Mouse (Mus musculus) hindbrain, embryonic 13.5 days (tissue): ENCODE data around the gene Dnmt1. TPM values are rescaled to one million over a fixed set of nuclear protein-coding genes. Genes with fewer than 3 reads are reported as not detected.

Experiments used
- ATAC-seq: fragments of 200-750 bp; cut with Nextera tagmentation; 2 replicates; pipeline ENCODE4 v1.8.0; 2017; ENCODE audit warnings: moderate TSS enrichment; ENCODE audit not compliant: low FRiP score
- H3K27ac ChIP-seq: fragments of 300-500 bp; sonication (generic); 2 replicates; pipeline ENCODE4 v1.5.1; 2015; ENCODE audit warnings: inconsistent platforms, mild to moderate bottlenecking, moderate library complexity
- H3K27me3 ChIP-seq: fragments of 300-500 bp; sonication (generic); 2 replicates; pipeline ENCODE4 v1.6.1; 2015; ENCODE audit warnings: mild to moderate bottlenecking, inconsistent platforms
- H3K36me3 ChIP-seq: fragments of 300-500 bp; sonication (generic); 2 replicates; pipeline ENCODE4 v1.6.1; 2015; ENCODE audit warnings: mild to moderate bottlenecking, inconsistent platforms
- H3K4me1 ChIP-seq: fragments of 300-500 bp; sonication (generic); replicated peaks from 2 replicates; pipeline ENCODE4 v1.6.1; 2015; ENCODE audit warnings: inconsistent platforms
- H3K4me2 ChIP-seq: fragments of 300-500 bp; sonication (generic); 2 replicates; pipeline ENCODE4 v1.6.1; 2015; ENCODE audit warnings: inconsistent platforms, mild to moderate bottlenecking, moderate library complexity
- H3K4me3 ChIP-seq: fragments of 300-500 bp; sonication (generic); 2 replicates; pipeline ENCODE4 v1.5.1; 2015; ENCODE audit warnings: mild to moderate bottlenecking, inconsistent platforms
- H3K9ac ChIP-seq: fragments of 300-500 bp; sonication (generic); 2 replicates; pipeline ENCODE4 v1.6.1; 2015; ENCODE audit warnings: mild to moderate bottlenecking, inconsistent platforms
- H3K9me3 ChIP-seq: fragments of 300-500 bp; sonication (generic); 2 replicates; pipeline ENCODE4 v1.6.1; 2016; ENCODE audit warnings: inconsistent platforms
- WGBS: fragments of 180-500 bp; shearing (Covaris S2); methylation state at CpG from one replicate; pipeline ENCODE4 v1.1.7; 2015; 5-methylcytosine and 5-hydroxymethylcytosine counted together
- polyA plus RNA-seq: library from polyadenylated mRNA; unstranded; fragments of >200 nt; fragmentation: Nextera tagmentation; extraction: Ambion mirVana; gene quantifications from 2 replicates; pipeline ENCODE4 v1.2.1, GENCODE M21; 2015

Dnmt1 gene
- polyA plus RNA-seq, 1 experiment from 2014 or later: 65.8 TPM

DNA sequence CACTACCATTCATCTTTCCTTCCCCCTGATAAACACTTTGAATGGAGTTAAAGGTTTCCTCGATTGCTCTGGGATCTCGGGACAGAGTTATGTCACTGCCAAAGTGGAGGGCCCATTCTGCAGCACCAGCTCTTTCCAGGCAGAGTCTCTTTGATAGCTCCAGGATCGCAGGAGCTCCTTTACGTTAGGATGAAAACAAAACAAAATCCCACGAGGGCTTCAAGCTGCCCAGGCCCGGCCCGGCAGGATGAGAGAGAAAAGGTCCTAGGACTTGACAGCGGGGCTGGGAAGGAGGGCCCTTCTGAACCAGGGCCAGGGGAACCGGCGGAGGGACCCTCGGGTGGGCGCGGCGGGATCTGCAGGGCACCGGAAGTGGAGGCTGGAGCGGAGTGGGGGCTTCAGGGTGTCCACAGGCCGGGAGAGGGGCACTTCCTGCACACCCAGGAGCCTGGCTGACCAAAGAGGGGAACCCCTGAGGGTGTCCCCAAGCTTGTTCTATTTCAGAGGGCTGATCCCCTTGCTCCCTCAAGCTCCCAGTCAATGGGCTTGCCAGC, 7.6 kb downstream of the Dnmt1 start:
- peak; percentile 82 for ATAC-seq
- H3K27ac ChIP-seq: peak overlapping the region; percentile 94
- peak overlapping the region; percentile 89 for H3K9ac ChIP-seq
- 0 out of 2 replicates have a peak, but pooled peaks cover 4% of the 10 kb centered on the region for H3K36me3 ChIP-seq
- H3K4me2 ChIP-seq: peak overlapping the region; percentile 90
- H3K4me1 ChIP-seq: peaks cover 20% of the 10 kb centered on the region
- WGBS: under 1% methylated on average over 17 of the region's 17 CpGs
- H3K4me3 ChIP-seq: peak overlapping the region; percentile 84
- H3K9me3 ChIP-seq: no peaks in the 10 kb centered on the region
- 0 out of 2 replicates have a peak, but pooled peaks cover 5% of the 10 kb centered on the region for H3K27me3 ChIP-seq

GRCm38 (mm10) chr9:20951441-20951840, 8.2 kb downstream of the Dnmt1 start:
- peak overlapping the region; percentile 90 for H3K4me2 ChIP-seq
- 0 out of 2 replicates have a peak, but pooled peaks cover 3% of the 10 kb centered on the region for H3K27me3 ChIP-seq
- ATAC-seq: no peak
- H3K36me3 ChIP-seq: 0 out of 2 replicates have a peak, but pooled peaks cover 4% of the 10 kb centered on the region
- peaks cover 20% of the 10 kb centered on the region for H3K4me1 ChIP-seq
- peak overlapping the region; percentile 84 for H3K4me3 ChIP-seq
- no peaks in the 10 kb centered on the region for H3K9me3 ChIP-seq
- H3K9ac ChIP-seq: peak overlapping the region; percentile 89
- peak overlapping the region; percentile 94; the same call in 1 of the 2 replicates for H3K27ac ChIP-seq
- WGBS: 19% methylated on average over 14 of the region's 14 CpGs

DNA sequence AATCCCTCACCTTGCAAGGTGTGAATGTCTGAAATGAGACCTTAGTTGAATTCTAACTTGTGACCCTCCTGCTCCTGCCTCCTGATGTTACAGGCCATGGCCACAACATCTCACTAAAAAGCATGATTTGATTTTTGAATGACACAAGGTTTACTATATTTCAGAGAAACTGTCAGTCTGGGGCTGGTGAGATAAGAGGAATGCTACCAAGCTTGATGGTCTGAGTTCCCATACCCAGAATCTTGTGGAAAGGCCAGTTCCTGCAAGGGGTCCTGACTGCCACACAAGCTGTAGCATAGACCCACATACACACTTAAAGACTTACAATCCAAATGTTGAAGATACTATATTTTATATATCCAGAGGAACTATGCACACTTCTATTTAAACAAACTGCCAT, 9.3 kb downstream of the Dnmt1 start:
- H3K4me2 ChIP-seq: peak overlapping the region; percentile 90
- H3K4me1 ChIP-seq: peaks cover 20% of the 10 kb centered on the region
- no peaks in the 10 kb centered on the region for H3K9me3 ChIP-seq
- peak overlapping the region; percentile 89; the same call in 1 of the 2 replicates for H3K9ac ChIP-seq
- no peak for ATAC-seq
- no peak overlapping the region for H3K27ac ChIP-seq
- 0 out of 2 replicates have a peak overlapping the region, but pooled peaks have one; percentile 84 for H3K4me3 ChIP-seq
- 0 out of 2 replicates have a peak, but pooled peaks cover 4% of the 10 kb centered on the region for H3K36me3 ChIP-seq
- H3K27me3 ChIP-seq: 0 out of 2 replicates have a peak, but pooled peaks cover 3% of the 10 kb centered on the region

DNA sequence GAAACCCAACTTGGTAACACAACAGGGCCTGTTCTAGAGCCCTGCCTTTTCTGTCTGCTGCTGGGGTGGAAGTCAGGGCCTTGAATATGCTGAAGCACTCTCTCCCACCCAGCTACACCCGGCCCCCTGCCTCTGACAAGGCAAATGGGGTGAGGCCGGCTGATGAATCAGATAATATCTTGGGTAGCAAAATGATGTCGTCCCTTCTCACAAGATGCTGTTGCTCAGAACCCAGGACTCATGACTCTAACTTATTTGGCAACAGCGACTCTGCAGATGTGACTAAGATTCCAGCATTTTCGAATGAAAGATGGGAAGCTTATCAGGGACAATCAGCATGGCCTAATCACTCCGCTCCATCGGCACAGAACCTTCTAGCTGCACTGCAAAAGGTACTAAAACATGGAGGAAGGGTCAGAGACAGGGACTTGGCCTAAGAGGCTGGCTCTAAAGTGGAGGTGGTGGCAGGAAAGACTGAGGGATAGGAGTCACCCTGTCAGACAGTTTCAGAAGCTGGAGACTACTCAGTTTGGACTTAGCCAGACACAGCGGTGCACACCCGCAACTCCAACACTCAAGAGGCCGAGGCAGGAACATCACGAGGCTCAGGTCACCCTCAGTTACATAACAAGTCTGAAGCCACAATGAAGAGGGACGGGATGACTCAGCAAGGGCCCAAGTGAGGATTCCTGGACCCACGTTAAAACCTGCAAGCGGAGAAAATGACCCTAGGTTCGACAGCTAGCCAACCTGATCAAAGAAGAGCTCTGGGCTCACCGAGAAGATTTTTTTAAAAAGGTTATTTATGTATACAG, 13.4 kb downstream of the Dnmt1 start:
- WGBS: 89% methylated on average over 16 of the region's 16 CpGs
- no peak overlapping the region for H3K4me2 ChIP-seq
- peaks cover 35% of the 10 kb centered on the region for H3K4me1 ChIP-seq
- no peak for ATAC-seq
- no peak overlapping the region for H3K4me3 ChIP-seq
- peaks cover 8% of the 10 kb centered on the region for H3K36me3 ChIP-seq
- H3K9me3 ChIP-seq: no peaks in the 10 kb centered on the region
- no peak overlapping the region for H3K9ac ChIP-seq
- no peak overlapping the region for H3K27ac ChIP-seq
- no peaks in the 10 kb centered on the region for H3K27me3 ChIP-seq

DNA sequence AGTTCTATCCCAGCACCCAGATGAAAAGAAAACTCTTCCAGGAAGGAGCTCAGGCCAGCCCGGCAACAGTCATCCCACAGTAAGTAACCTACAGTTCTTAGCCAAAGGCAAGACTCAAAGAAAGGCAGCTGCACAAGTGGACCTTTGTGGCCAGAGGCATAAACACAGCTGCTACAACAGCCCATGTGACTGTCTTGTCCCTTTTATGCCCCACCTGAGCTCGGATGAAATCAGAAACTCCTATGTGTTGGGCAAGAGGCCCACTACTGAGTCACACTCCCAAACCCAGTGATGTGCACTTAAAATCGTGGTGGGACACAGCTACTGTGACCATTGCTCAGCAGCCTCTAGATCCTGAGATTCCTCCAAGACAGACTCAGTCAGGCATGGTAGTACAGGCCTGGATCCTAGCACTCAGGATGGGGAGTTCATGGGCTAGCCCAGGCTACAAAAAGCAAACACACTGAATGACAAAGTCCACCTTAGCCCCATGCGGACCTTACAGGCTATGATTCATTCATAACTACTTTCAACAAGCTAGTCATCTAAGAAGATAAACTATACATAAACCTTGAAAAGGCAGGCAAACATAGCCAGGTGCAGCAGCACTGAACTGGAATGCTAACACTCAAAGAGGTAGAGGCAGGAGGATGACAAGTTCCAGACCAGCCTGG, 14.9 kb downstream of the Dnmt1 start:
- H3K27me3 ChIP-seq: no peaks in the 10 kb centered on the region
- H3K4me2 ChIP-seq: no peak overlapping the region
- 74% methylated on average over 4 of the region's 4 CpGs for WGBS
- no peak for ATAC-seq
- H3K9ac ChIP-seq: peak overlapping the region; percentile 43; the same call in 1 of the 2 replicates
- H3K36me3 ChIP-seq: peaks cover 23% of the 10 kb centered on the region
- H3K9me3 ChIP-seq: no peaks in the 10 kb centered on the region
- H3K27ac ChIP-seq: no peak overlapping the region
- peaks cover 24% of the 10 kb centered on the region; the same call in 1 of the 2 replicates for H3K4me1 ChIP-seq
- no peak overlapping the region for H3K4me3 ChIP-seq

DNA sequence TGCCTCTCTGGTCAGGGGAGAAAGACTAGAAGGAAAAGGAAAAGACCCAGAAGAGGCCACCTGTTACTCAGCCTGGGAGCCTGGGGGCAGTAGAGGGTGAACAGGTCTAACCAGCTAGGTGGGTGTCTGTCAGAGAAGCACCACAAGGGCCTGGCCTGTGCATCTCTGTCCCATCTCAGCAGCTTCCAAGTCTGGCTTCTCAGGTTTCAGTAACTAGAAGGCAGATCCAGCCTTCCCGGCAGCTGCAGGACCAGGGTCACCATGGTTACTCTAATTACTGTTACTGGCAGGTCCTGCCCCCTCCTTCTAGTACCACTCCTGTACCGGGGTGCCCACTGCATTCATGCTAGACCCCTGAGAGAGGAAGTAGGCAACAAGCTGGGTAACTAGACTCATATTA, 15.8 kb downstream of the Dnmt1 start:
- no peaks in the 10 kb centered on the region for H3K9me3 ChIP-seq
- no peak overlapping the region for H3K4me3 ChIP-seq
- WGBS: 12% methylated on average over 2 of the region's 2 CpGs
- no peak overlapping the region for H3K4me2 ChIP-seq
- H3K4me1 ChIP-seq: peaks cover 24% of the 10 kb centered on the region; the same call in 1 of the 2 replicates
- H3K9ac ChIP-seq: peak overlapping the region; percentile 43; the same call in 1 of the 2 replicates
- H3K27ac ChIP-seq: no peak overlapping the region
- ATAC-seq: no peak
- H3K27me3 ChIP-seq: no peaks in the 10 kb centered on the region
- peaks cover 32% of the 10 kb centered on the region for H3K36me3 ChIP-seq

GRCm38 (mm10) chr9:20943396-20943795, 16.3 kb downstream of the Dnmt1 start:
- ATAC-seq: no peak
- H3K27ac ChIP-seq: no peak overlapping the region
- H3K9ac ChIP-seq: 0 out of 2 replicates have a peak overlapping the region, but pooled peaks have one; percentile 43
- WGBS: 96% methylated on average over 7 of the region's 7 CpGs
- no peak overlapping the region for H3K4me2 ChIP-seq
- no peaks in the 10 kb centered on the region for H3K27me3 ChIP-seq
- H3K36me3 ChIP-seq: peaks cover 37% of the 10 kb centered on the region
- H3K4me3 ChIP-seq: no peak overlapping the region
- H3K4me1 ChIP-seq: peaks cover 21% of the 10 kb centered on the region; the same call in 1 of the 2 replicates
- no peaks in the 10 kb centered on the region for H3K9me3 ChIP-seq

- H3K4me3 ChIP-seq: no peak overlapping the region
- no peak for ATAC-seq
- 99% methylated on average over 3 of the region's 3 CpGs for WGBS
- H3K9ac ChIP-seq: no peak overlapping the region
- no peak overlapping the region for H3K4me2 ChIP-seq
- H3K27me3 ChIP-seq: no peaks in the 10 kb centered on the region
- peaks cover 98% of the 10 kb centered on the region for H3K36me3 ChIP-seq
- no peaks in the 10 kb centered on the region for H3K9me3 ChIP-seq
- H3K27ac ChIP-seq: no peak overlapping the region
- no peaks in the 10 kb centered on the region for H3K4me1 ChIP-seq
Observed at GRCm38 (mm10) chr9:20923258-20923657, 36.4 kb downstream of the Dnmt1 start.

- WGBS: 92% methylated on average over 4 of the region's 4 CpGs
- H3K4me3 ChIP-seq: no peak overlapping the region
- ATAC-seq: no peak
Observed at GRCm38 (mm10) chr9:20916160-20916559, 43.5 kb downstream of the Dnmt1 start.

GRCm38 (mm10) chr9:20909948-20910347, 49.7 kb downstream of the Dnmt1 start:
- no peak overlapping the region for H3K9ac ChIP-seq
- no peak overlapping the region for H3K4me3 ChIP-seq
- peaks cover 100% of the 10 kb centered on the region for H3K36me3 ChIP-seq
- no peaks in the 10 kb centered on the region for H3K27me3 ChIP-seq
- H3K27ac ChIP-seq: no peak overlapping the region
- ATAC-seq: no peak
- 94% methylated on average over 9 of the region's 9 CpGs for WGBS
- no peak overlapping the region for H3K4me2 ChIP-seq
- H3K4me1 ChIP-seq: no peaks in the 10 kb centered on the region
- no peaks in the 10 kb centered on the region for H3K9me3 ChIP-seq

More at GRCm38 (mm10) chr9:20916160-20916559, 43.5 kb downstream of the Dnmt1 start:
- Histone ChIP-seq H3K27me3 (no peaks in the 10 kb centered on the region), H3K4me2 (no peak overlapping the region), H3K9me3 (no peaks in the 10 kb centered on the region), H3K4me1 (no peaks in the 10 kb centered on the region), H3K27ac (no peak overlapping the region), H3K36me3 (peaks cover 100% of the 10 kb centered on the region), H3K9ac (no peak overlapping the region)

DNA sequence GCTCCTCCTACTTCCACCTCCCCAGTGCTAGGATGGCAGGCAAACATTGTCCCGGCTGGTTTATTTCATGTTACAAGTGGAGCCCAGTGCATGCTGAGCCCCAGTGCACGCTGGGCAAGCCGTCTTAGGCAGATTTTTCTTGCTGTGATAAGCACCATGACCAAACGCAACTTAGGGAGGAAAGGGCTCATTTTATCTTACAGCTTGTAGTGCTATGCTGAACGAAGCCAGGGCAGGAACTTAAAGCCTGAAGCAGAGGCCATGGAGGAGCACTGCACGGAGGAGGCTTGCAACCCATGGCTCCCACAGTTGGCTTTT, 57.6 kb downstream of the Dnmt1 start:
- H3K4me2 ChIP-seq: no peak overlapping the region
- H3K27me3 ChIP-seq: no peaks in the 10 kb centered on the region
- peaks cover 14% of the 10 kb centered on the region for H3K4me1 ChIP-seq
- no peaks in the 10 kb centered on the region for H3K9me3 ChIP-seq
- H3K4me3 ChIP-seq: no peak overlapping the region
- WGBS: 45% methylated on average over 6 of the region's 6 CpGs
- no peak overlapping the region for H3K9ac ChIP-seq
- no peak overlapping the region for H3K27ac ChIP-seq
- peaks cover 31% of the 10 kb centered on the region for H3K36me3 ChIP-seq
- ATAC-seq: no peak

GRCm38 (mm10) chr9:20901466-20902173, 58.1 kb downstream of the Dnmt1 start:
- Histone ChIP-seq H3K9ac (no peak overlapping the region), H3K36me3 (peaks cover 31% of the 10 kb centered on the region), H3K27me3 (no peaks in the 10 kb centered on the region), H3K4me3 (no peak overlapping the region), H3K4me2 (no peak overlapping the region), H3K4me1 (peaks cover 19% of the 10 kb centered on the region), H3K9me3 (no peaks in the 10 kb centered on the region), H3K27ac (no peak overlapping the region)
- no peak for ATAC-seq
- WGBS: 20% methylated on average over 13 of the region's 13 CpGs
